Mouse (Mus musculus) lung, adult 2 months (tissue): ENCODE results near the gene Vps54. TPM values are rescaled to one million over a fixed set of nuclear protein-coding genes. Genes with fewer than 3 reads are reported as not detected.

Source experiments
- DNase-seq: peaks from one replicate; pipeline ENCODE4 v3.0.0; 2022
- H3K4me1 ChIP-seq: fragments of 200-500 bp; 2 replicates; pipeline ENCODE4 v1.6.1; 2011; ENCODE audit warnings: low read length; ENCODE audit not compliant: control insufficient read depth, insufficient read depth
- H3K4me3 ChIP-seq: fragments of 200-500 bp; replicated peaks from 2 replicates; pipeline ENCODE3; 2011; ENCODE audit warnings: low read depth, mild to moderate bottlenecking, control low read depth, low read length; ENCODE audit errors: extremely low read depth
- CTCF ChIP-seq: fragments of 200-500 bp; IDR thresholded peaks from 2 replicates; pipeline ENCODE4 v1.5.1; 2011; ENCODE audit warnings: mild to moderate bottlenecking, low read length, control low read depth; ENCODE audit not compliant: insufficient read depth
- POLR2A ChIP-seq: fragments of 200-500 bp; IDR thresholded peaks from 2 replicates; pipeline ENCODE4 v1.6.1; 2011; ENCODE audit warnings: low read depth, mild to moderate bottlenecking, control low read depth, low read length, borderline replicate concordance; ENCODE audit errors: extremely low read depth
- WGBS: fragments of 180-500 bp; shearing (Covaris S2); methylation state at CpG from one replicate; pipeline ENCODE4 v1.1.7; 2018; 5-methylcytosine and 5-hydroxymethylcytosine counted together
- polyA plus RNA-seq: library from polyadenylated mRNA; depleted of rRNA; stranded (reverse); fragments of >200 nt; gene quantifications from 2 replicates; pipeline ENCODE4 v1.2.3, GENCODE M21; 2012

The Vps54 gene
- polyA plus RNA-seq, 1 experiment: 21.3 TPM

DNA sequence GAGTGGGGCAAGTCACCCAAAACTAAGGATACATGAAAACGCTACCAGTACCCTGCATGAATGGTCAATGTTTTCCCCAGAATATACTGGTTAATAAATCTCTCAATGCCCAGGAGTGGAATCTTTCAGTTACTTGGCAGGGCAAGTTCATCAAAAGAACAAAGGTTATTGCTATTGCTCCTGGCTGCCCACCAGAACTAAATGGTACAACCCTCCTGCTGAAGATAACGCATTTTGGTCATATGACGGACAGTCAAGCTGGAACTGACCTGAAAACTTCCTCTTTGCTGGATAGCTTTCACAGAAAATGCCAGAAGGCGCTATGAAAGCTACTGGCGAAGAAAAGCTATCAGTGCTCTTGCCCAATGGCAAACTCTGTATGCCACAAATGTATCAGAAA is 86.7 kb downstream of the Vps54 start:
- TF ChIP-seq POLR2A (no peak), CTCF (no peak)
- H3K4me1 ChIP-seq: peaks cover 7% of the 10 kb centered on the region; the same call in 1 of the 2 replicates
- no peak for DNase-seq
- H3K4me3 ChIP-seq: no peak overlapping the region
- 89% methylated on average over 5 of the region's 5 CpGs for WGBS

DNA sequence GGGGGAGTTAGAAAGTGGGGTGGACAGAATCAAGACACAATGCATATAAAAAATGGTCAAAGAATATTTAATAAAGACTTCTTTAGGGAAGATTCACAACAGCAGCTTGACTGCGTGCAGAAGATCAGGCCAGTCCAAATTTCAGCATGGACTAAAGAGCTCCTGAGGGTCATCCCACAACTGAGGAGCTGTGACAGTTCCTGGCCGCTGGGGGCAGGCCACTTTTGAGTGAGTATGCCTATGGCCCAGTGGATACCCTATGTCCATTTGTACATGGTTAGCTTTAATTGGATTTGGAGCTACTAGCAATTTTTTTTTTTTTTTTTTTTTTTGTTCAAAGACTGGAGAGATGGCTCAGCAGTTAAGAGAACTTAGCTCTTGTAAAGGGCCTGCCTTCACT is 87.7 kb downstream of the Vps54 start:
- 0 out of 2 replicates have a peak, but pooled peaks cover 3% of the 10 kb centered on the region for H3K4me1 ChIP-seq
- peak; percentile 32; the same call in 1 of the 2 replicates for TF ChIP-seq CTCF
- TF ChIP-seq POLR2A: no peak
- 73% methylated on average over 2 of the region's 2 CpGs for WGBS
- H3K4me3 ChIP-seq: no peak overlapping the region
- no peak for DNase-seq

DNA sequence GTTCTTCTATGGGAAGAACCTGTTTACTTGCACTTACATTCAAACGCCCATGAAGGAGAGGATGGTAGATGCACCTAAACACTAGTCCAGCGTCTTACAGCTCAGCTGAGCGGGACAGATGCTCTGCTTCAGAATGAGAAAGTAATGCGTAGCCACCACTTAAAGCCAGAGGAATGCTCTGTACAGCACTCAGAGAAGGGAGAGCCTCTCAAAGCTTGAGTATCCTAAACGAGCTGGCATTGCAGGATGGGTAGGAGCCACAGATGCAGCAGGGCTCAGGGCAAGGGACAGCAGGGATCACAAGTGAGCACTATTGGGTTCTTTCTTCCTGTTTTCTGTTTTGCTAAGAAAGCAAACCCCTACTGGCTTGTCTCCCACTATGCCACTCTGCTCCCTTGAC is 88.4 kb downstream of the Vps54 start:
- DNase-seq: peak; percentile 24
- WGBS: 83% methylated on average over 5 of the region's 5 CpGs
- H3K4me3 ChIP-seq: no peak overlapping the region
- no peak for TF ChIP-seq CTCF
- TF ChIP-seq POLR2A: no peak
- 0 out of 2 replicates have a peak, but pooled peaks cover 3% of the 10 kb centered on the region for H3K4me1 ChIP-seq

DNA sequence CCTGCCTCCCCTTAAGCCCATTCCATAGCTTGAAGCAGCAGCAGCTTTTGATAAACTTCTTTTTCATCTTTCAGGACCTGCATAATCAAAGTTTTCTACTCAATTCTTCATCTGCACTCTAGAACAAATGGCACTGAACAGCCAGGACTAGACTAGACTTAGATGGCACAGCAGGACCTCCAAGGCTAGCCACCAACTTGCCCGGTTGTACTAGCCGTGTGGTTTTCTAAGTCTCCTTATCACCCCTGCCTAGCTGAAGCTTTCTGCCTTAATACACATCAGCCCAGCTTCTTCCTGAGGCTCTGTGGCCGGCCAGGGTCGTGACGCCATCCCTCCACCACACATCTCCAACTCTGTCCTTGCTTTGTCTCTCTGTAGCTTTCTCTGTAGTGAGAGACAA is 89.1 kb downstream of the Vps54 start:
- Histone ChIP-seq H3K4me3 (no peak overlapping the region), H3K4me1 (0 out of 2 replicates have a peak, but pooled peaks cover 3% of the 10 kb centered on the region)
- DNase-seq: no peak
- WGBS: 83% methylated on average over 5 of the region's 5 CpGs
- TF ChIP-seq POLR2A (no peak), CTCF (no peak)

DNA sequence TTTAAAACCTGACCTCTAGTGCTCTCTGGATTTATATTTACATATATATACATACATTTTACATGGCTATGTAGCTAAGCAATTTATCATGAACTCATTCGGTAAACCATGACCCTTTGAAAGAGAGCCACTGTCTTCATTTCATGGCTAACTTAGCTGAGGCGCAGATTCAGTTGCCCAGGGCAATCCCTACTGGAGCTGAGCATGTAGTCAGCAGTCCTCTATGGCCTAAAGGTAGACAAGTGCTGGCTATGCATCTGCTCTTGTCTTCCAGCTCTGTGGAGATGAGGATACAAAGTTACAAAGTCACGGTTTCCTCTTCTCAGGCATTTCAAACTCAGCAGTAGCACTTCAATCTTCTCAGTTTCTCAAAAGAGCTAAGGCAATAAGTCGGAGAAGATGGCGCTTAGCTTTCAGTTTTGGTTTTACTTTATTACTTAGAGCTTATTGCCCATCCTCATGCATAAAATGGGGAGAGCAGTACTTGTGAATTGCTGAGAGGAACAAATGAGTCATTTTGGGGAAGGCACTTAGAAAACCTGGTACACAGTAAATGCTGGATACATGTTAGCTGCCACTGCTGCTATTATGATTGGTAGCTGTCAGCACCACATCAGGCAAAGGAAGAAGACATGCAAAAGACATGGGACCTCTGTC is 93.7 kb downstream of the Vps54 start:
- 92% methylated on average over 5 of the region's 5 CpGs for WGBS
- no peak for DNase-seq

DNA sequence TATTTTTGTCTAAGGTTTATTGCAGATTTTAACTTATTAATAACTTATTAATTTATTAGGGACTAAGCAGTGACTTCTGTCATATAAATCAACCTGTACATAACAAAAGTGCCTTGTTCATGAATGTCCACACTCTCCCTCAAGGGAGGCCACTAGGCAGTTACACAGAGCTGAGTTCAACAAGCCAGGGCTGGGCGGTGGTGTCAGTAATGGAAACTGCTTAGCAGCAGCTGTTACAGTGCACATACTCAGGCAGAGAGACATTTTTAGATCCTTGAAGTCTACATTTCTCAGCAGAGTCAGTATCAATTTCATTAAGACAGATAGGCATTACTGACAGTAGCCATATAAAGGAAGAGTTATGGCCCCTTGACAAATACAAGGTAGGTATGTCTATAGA is 98.8 kb downstream of the Vps54 start:
- 91% methylated on average over 1 of the region's 1 CpGs for WGBS
- no peaks in the 10 kb centered on the region for H3K4me1 ChIP-seq
- H3K4me3 ChIP-seq: no peak overlapping the region
- TF ChIP-seq POLR2A (no peak), CTCF (no peak)
- no peak for DNase-seq

More for the DNA sequence above, 93.7 kb downstream of the Vps54 start:
- Histone ChIP-seq H3K4me1 (0 out of 2 replicates have a peak, but pooled peaks cover under 1% of the 10 kb centered on the region), H3K4me3 (no peak overlapping the region)
- TF ChIP-seq CTCF: no peak
- TF ChIP-seq POLR2A: no peak

DNA sequence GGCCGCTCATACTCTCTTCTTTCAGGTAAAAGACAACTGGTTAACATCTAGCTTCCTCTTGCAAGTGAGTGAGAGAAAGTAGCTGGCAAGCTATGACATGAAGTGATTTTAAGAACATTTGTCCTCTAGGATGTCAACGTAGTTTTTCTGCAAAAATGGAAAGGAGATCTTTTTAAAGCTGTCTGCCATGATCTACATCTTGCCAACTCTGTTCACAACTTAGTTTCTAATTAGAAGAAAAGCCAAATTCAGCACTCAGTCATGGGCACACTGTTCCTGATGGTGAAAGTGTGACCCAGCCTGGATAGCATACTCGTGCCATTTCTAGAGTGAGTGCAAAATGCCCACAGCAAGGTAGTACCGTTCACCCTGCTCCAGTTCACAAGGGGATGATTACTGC is 100.0 kb downstream of the Vps54 start:
- TF ChIP-seq POLR2A (no peak), CTCF (no peak)
- 83% methylated on average over 4 of the region's 4 CpGs for WGBS
- no peaks in the 10 kb centered on the region for H3K4me1 ChIP-seq
- DNase-seq: no peak
- no peak overlapping the region for H3K4me3 ChIP-seq

DNA sequence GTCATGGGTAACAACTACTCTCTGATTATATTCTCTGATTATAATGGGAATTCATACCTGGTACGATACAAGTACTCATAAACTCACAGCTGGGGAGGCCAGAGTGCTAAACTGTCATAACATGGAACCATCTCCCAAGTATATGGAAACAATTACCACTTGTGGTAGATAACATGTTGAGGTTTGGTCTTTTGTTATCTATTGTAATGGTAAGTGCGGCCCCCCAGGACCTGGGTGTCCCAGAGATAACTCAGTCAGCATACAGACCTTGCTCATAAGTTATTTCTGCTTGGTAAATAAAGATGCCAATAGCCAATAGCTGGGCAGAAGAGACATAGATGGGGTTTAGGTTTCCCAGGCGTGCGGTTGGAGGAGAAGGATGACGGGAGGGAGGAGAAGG is 104.4 kb downstream of the Vps54 start:
- WGBS: over 99% methylated on average over 5 of the region's 5 CpGs

DNA sequence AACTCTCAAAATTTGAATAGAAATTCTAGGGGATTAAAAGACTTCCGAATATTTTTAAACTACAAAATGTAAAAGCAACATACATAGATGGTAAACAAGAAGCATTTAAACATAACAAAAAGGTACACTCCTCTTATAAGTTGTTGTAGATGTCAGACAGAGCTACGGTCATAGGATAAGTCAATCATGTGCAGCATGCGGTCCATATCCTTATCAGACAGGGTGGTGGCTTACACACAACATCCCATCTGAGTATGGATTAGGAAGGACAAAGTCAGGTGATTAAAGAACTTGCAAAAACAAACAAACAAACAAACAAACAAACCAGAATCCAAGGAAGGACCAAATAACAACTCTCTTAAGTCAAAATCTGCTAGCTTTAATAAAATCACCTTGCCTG is 106.9 kb downstream of the Vps54 start:
- H3K4me3 ChIP-seq: no peak overlapping the region
- 94% methylated on average over 3 of the region's 3 CpGs for WGBS
- DNase-seq: no peak
- no peak for TF ChIP-seq CTCF
- no peak for TF ChIP-seq POLR2A
- H3K4me1 ChIP-seq: no peaks in the 10 kb centered on the region

More for the DNA sequence above, 104.4 kb downstream of the Vps54 start:
- no peaks in the 10 kb centered on the region for H3K4me1 ChIP-seq
- TF ChIP-seq CTCF (no peak), POLR2A (no peak)
- H3K4me3 ChIP-seq: no peak overlapping the region
- no peak for DNase-seq

DNA sequence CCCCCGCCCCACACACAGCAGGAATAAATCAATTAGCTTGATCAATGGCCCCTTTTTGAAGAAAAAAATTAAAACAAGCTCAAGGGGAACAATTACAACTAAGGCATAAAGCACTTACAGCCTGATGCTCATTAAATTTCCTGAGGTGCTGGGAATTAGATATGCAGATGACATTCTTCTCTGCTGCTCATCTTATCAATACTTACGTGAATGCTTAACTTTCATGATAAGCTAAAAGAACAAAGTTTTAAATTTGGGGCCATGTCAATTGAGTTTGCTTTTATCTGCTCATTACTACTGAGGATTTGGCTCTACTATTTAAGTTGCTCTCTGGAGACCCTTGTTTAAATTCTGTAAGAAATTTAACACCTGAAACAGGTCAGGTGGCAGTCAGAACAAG is 109.8 kb downstream of the Vps54 start:
- H3K4me1 ChIP-seq: no peaks in the 10 kb centered on the region
- TF ChIP-seq POLR2A (no peak), CTCF (no peak)
- no peak for DNase-seq
- WGBS: 93% methylated on average over 2 of the region's 2 CpGs
- no peak overlapping the region for H3K4me3 ChIP-seq
